Mouse (Mus musculus): ENCODE measurements around the gene Cwc22.
"Not testable (repeated sequence)": the region's sequence is repeated elsewhere in the genome, so short reads cannot be mapped to it uniquely, and the experiment has no call there.

Cwc22 gene

DNA sequence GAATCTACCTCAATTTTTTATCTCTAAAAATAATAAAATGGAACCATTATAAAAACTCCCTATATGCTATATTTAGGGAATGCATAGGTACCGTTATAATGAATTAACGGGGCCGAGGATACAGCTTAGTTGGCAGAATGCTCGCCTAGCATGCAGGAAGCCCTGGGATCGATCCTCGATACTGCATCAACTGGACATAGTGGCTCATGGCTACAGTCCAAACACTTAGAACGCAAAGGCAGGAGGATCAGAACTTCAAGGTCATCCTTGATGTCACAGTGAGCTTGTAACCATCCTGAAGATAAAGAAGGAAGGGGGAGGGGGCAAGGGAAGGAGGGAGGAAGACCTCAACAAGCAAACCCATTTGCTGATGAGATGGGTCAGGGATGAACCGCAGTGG lies 23.0 kb downstream of the Cwc22 start:
- no peak for DNase-seq

DNA sequence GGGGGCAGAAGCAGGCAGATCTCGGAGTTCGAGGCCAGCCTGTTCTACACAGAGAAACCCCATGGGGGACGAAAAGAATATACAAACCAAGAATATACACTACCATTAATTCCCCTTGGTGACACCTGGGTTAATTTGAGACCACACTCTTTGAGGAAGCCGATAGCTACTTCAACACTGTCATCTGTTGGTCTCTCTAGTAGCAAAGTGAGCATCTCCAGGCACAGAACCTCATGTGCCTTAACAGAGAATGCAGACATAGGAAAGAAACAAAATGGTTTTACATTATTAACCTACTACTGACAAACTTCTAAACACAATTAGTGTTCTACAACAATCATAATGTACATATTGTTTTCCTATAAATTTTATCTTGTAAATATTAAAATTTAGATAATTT lies 24.9 kb downstream of the Cwc22 start:
- no peak for DNase-seq

DNA sequence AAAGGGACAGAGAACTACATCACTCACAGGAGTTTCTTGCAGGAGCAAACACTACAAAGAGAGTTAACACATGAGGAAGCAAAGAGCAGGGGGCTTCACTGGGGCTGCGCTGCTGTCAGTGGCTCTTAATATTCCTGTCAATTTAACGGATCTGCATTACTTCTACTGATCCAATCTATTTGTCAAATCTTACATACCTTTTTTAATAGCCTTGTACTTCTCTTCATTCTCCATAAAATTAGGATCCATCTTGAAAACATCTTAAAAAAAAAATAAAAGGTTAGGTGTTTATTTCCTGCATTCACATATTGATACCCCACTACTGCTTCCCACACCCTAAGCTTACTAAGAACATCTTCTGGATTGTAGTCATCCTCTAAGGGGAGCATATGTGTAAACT lies 25.6 kb downstream of the Cwc22 start:
- no peak for DNase-seq

DNA sequence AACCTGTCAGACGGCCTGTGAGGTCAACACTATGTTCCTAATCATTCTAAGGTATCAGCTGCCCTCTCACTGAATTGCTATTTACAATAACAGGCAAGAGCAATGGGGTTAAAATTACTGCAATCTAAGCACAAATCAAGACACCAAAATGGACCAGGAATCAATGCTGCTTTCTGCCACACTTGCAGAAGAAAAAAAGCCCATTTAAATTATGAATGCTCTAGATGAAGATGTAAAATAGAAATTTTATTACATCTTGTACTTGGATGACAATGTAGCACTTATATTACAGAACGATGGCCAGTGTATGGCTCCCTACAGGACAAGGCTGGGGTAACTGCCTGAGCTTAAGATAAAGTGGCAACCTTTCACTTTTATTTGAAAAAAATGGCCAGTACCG lies 27.7 kb downstream of the Cwc22 start:
- DNase-seq: no peak

DNA sequence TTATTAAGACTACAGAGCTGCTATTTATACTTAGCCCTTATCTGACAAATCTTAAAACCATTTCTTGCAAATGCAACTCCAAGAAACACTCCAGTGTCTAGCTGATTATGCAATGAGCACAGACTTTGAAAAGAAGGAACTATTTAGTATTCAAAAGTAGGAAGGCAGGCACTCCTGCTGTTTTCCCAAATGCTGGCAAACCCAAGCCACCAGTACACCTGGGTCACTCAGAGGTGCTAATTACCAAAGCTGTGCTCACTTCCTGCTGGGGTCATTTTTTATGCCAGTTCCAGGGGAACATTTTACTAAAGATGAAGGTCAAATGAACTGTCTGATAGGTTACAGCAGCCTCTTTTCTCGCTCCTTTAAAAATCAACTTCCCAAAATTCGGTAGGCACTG lies 28.2 kb downstream of the Cwc22 start:
- no peak for DNase-seq

DNA sequence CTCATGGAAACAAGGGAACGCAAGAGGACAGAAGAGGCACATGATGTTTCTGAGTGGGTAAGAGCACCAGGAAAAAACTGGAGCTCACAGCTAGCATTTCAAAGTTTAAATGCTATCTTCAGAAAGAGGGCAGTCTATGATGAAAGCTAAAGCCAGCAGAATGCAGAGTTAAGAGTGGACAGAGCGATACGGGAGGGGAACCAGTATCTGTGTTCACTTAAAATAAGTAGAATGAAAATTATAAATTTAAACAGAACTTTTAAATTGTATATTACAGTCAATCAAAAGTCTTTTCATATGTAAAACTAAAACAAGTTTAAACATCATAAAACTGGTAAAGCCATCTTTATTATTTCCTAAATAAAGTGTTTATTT lies 28.8 kb downstream of the Cwc22 start:
- no peak for DNase-seq

DNA sequence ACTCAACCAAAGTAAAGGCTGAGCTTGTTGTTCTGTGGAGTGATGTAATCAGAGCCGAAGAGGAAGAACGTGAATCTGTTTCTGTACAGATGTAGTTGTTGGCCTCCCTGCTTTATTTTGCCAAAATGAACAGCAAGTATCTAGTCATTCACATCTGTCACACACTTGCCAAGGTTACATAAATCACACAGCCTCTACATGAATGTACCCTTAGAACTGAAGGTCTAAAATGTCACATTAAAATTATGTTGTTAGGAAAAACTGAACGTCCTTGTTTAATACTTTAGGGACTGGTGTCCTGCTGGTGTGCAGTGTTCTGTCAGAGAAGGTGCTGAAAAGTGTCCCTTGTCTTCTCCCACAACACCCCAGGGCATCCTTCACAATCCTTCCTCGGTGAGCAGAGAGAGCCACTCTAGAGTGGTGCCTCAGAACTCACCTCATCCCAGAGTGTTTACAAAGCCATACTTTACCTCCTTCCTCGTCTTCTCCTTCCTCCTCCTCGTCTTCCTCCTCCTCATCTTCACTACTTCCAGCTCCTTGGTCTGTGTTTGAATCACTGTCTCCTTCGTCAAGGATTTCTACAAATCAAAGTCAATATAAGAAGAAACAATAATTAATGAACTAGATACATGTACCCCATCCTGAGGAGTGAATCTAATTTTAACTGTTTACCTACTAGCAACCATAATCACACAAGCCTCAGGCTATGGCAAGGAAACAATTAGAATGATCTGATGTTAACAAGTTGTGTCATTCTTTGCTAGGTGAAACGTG lies 29.4 kb downstream of the Cwc22 start:
- DNase-seq: no peak

DNA sequence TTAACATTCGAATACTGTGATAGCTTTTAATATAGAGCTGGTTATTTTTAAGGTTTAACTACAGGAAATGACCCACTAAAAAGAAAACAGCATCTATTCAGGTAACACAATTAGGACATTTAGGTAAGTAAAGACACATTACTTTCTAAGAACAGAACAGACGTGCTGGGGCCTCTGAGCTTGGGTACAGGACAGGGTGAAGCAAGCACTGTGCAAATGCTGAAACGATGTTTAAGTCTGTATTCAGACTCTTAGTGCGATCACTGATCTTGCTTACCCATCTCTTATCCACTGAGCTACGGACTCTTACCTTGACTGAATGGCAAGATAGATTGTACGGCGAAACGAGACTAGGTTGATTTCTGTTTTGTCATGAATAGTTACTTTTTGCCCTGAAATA lies 31.0 kb downstream of the Cwc22 start:
- no peak for DNase-seq

DNA sequence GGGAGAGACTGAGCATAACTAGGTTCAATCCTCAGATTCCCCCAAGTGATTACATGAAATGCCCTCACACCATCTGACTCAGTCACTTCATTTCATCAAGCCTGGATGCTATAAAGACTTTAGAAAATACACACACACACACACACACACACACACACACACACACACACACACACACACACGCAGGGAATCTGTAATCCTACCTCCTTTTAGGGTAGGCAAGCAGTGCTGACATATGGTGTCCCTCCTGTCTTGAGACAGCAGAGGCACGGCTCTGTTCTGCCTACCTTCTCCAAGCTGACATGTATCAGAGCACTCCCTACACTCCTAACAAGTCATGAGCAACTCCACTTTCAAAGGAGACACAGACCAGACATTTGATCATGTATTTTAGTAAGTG lies 32.5 kb downstream of the Cwc22 start:
- DNase-seq: no peak

DNA sequence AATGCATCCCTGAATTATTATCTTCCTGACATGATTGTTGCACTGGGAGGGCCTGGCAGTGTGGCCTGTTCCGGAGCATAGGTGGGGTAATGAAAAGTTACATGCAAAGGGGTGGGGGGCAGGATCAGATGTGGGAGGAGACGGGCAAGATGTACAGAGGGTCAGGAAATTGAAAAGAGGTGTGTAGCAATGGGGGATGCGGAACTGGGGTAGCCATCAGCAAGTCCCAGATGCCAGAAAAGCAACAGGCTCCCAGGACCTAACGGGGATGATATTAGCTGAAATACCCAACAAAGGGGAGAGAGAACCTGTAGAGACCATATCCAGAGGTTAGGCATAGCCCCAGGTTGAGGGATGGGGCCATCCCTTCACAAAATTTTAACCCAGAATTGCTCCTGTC lies 34.0 kb downstream of the Cwc22 start:
- no peak for DNase-seq

DNA sequence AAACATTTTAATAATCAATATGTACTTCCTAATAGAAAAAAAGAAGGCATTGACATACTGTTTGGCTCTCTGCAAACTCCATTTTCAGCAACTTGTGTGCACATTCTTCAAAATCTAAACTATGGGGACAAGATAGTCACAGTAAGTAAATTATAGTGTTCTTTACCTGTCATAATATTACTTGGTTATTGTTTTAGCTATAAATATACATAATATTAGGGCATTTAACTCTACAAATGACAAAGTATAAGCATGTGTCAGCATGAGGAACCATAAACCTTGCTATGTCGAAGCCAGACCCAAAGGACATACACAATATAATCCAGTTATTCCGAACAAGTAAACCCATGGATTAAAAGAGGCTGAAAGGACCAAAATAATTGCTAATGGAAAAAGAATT lies 34.7 kb downstream of the Cwc22 start:
- no peak for DNase-seq

DNA sequence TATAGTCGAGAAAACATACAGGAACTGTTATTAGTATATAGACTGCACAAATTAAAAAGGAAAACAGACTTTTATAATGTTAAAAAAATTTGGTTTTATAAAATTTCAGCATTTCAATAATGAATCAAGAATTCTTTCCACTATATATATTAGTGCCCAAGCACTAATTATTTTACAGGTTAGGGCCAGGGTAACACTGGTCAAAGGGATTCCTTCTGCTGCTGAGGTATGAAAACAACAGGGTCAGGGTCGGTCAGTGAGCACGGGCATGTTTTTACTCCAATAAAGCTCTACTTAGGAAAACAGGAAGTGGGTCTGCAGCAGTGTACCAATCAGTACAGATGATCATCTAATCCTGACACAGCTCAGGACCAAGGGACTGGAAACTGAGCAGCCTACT lies 36.0 kb downstream of the Cwc22 start:
- no peak for DNase-seq

DNA sequence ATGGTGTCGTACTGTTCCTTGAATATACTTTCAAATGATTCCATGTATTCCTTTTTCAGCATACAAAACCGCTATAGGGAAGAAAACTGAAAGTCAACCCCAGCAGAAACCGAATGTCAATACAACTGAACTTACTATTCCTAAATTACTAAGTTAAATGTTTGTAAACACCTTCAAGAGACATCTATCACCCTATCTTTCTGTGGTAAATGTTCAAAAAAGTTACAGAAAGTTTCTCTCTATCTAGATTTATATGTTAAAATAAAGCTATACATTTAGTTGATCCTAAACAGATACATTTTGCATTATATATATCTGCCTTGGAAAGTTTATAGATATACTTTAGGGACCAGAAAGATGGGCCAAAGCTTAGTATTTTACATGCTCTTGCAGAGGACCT lies 39.0 kb downstream of the Cwc22 start:
- DNase-seq: no peak

DNA sequence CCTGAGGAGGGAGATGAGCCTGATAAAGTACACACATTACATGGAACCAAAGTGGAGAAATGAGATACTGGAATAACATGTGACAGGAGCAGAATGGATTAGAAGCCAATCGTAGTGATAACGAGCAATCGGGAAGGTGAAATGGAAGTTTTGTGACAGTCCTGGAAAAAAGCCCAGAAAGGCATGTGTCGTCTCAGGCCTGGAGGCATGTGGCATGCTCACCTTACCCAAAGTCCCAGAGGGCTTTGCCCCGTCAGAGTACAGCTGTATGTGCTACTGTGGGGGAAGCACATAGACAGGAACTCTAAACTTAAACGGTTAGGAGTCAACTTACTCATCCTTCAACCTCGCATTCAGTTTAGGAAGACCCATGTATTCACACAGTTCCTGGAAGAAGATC lies 41.2 kb downstream of the Cwc22 start:
- DNase-seq: no peak

DNA sequence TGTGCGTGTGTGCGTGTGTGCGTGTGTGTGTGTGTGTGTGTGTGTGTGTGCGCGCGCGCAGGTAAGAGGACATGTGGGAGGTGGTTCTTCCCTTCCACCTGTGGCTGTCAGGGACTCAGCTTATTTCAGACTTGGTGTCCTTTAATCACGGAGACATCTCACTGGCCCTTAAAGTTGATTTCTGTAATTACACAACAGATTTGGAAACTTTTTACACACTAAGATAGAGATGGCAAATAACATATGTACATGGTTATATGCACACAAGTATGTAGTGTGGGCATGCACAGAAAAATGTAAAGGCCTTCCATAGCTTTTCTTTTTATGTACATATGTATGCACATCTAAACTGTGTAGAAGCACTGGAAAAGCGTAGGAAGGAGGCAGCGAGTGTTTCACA lies 41.7 kb downstream of the Cwc22 start:
- no peak for DNase-seq

DNA sequence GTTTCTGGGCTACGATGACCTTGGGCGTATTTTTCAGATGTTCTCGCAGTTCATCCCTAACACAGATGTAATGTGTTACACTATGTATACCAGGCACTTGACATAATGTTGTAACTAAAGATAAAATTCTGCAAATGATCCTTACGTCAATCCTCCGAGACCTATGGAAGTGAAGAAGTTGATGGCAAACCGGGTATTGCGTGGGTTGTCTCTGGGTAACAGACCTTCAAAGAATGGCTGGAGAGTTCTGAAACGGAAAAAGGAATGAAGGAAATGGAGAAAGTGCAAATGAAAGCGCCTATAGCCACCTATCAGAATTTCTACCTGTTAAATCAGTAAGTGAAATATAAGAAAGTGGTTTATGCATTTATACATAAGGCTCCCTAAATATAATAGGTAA lies 42.2 kb downstream of the Cwc22 start:
- DNase-seq: no peak

DNA sequence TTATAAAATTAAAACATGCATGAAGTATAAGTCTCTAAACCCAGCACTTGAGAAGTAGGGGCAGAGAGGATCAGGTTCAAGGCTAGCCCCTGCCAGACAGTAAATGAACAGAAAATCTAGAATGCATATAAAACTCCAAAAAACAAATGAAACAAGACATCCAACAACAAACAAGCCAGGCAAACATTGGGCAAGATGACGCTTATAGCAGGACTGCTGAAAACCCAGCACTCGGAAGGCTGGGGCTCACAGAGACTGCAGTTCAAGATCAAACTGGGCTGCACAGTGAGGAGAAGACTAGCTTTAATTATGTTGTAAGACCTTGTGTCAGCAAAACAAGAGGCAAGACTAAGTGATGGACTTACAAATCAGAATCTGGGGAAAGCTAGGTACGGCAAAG lies 43.1 kb downstream of the Cwc22 start:
- no peak for DNase-seq

DNA sequence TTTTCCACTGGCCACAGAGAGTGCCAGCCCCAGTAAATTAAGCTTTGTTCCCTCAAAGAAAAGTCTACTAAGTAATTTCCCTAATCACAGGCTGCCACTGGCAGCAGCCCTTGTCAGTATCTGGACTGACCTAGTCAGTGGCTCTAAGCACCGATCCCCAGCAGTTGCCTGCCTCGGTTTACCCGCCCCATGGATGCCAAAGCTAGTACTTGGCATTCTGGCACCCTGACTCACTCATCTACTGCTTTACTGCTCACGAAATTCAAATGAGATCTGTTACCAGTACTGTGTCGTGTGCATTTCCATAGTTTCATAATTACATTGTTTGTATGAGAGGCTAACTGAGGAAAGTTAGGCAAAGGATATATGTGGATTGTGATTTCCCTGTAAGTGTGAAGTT lies 44.9 kb downstream of the Cwc22 start:
- DNase-seq: no peak

DNA sequence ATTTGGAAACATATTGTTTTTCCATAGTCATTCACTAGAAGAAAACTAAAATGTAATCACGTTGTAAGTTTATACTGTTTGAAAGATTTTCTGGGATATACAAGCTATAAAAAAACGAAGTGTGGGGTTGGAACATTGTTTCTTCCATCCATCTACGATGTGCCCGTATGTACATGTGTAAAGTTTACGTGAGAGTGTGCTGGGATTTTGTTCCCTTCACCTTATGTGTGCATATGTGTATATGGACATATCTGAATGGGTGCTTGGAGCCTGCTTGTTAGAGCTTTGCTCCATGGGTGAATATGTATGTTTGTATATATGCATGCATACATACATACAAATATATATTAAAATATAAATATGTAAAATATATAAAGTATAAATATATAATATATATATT lies 45.4 kb downstream of the Cwc22 start:
- no peak for DNase-seq

DNA sequence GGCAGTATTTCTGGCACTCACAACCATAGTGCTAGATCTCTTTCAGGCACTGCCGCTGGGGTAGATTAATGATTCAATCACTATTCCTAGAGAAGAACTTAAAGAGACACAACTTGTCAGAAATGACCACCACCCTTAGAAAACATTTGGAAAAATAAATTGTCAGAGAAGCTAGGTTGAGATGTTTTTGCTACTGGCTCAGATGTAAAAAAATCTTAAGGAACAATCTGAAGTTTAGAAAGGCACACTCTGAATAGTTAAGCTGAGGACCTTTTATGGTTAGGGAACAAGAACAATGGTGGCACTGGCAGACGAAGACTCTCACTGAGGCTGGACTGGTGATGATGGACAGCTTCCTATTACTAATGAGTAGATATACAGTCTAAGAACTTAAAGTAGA lies 46.1 kb downstream of the Cwc22 start:
- DNase-seq: no peak

DNA sequence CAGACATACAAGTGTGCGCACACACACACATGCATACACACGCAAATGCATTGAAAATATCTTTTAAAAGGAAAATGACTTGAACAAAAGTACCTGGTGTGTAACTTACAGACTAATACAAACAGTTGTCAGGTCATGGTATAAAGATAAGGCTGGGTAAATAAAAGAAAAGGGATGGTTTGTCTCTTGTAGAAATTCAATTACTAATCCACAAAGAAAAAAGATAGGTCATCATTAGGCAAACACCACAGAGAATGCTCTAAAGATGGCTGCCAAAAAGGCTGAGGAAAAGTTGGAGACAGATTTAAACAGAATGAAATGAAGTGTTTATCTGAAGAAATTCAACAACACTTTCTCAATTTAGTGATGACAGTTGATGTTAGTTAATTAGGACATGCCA lies 47.7 kb downstream of the Cwc22 start:
- DNase-seq: no peak

DNA sequence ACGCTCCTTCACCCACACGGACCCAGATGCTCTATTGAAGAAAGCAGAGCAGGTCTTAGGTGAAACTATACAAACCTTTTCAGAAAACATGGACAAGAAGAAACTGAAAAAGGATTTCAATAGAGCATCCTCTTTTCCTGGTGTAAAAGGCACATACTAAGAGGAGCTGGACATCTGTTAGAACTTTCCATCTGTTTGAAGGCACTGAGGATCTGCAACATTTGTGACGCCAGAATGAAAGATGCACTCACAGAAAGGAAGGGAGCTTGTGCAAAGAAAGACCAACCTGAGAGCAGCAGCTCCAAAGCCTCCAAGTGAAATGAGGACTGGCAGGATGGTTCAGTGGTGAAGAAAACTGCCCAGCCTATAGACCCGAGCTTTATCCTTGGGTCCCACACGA lies 48.2 kb downstream of the Cwc22 start:
- no peak for DNase-seq

DNA sequence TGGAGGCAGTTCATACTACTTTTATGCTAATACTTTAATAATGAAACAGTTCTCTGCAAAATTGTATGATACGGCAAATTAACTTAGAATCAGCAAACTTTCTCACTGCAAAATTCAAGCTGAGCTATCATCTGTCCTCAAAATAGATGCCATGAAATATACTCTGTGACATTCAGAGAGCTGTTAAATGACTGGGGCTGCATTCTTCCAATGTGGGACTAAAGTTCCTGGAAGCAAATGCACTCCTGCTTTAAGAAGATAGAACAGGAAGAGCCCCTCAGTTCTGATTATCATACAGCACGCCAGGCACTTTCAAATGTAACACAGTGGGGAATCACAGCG lies 48.6 kb downstream of the Cwc22 start:
- no peak for DNase-seq

DNA sequence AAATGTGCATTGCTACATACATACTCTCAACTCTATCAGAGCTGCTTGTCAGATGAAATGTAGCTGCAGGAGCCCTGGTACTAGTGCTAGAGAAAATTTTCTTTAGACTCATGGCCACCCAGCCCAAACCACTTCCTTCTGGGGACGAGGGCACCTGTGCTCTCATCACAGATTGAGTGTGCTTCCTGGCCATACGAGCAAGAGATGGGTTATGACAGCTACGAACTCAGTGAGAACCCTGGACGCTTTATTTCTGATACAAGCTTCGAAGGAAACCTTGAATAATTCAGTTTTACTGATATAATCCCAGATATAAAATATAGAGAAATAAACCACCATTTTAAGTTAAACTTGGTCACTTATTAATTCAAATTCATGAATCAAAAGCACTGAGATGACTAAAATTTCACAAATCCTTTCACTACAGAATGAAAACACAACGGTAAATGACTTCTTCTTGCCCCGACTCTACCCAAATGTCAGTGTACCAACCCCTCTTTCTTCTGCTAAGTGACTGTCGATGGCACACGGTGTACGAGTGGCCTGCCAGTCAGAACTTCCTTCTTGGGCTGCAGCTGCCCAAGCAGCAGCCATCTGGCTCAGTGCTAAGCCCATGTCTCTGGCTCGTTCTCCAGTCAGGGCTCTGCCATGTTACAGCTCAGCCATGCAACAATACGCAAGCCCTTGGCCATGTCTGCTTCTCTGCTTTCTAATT lies 49.2 kb downstream of the Cwc22 start:
- no peak for DNase-seq

DNA sequence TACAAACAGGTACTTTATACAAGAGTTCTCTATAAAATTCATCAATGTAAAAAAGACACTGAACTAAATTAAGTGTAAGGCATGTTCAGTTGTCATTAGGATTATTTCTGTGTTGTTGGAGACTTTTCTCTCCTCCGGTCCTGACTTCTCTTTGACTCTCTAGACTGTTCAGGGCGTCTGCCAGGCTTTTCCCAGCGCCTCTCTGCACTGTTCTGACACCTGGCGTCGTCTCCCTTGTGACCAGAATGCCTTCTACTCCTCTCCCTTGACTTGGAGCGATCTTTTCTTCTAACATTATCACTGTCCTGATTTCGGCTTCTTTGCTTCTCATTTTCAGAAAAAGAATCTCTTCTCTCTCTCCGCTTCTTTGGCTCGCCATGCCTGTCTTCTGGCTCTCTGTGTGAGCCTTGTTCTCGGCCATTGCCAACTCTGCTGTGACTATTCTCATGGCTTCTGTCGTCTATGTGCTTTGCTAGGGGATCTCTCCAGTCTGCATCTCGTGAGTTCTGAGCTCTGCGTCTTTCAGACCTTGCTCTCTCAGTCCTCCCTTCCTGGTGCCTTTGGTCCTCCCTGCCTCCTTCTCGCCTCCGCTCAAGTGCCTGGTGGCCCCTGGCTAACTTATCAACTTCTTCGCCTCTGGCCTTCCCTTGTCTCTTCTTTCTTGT lies 50.1 kb downstream of the Cwc22 start:
- DNase-seq: not testable (repeated sequence)

Data from lung, postnatal 14 days (tissue).